Mouse (Mus musculus): ENCODE results near the gene Sqstm1.
"Not testable (repeated sequence)": the region's sequence is repeated elsewhere in the genome, so short reads cannot be mapped to it uniquely, and the experiment has no call there.

Sqstm1 gene

GRCm38 (mm10) chr11:50176351-50176750 is 34.3 kb downstream of the Sqstm1 start:
- in situ Hi-C loops (cut with MboI, MseI) = no loop called here

DNA sequence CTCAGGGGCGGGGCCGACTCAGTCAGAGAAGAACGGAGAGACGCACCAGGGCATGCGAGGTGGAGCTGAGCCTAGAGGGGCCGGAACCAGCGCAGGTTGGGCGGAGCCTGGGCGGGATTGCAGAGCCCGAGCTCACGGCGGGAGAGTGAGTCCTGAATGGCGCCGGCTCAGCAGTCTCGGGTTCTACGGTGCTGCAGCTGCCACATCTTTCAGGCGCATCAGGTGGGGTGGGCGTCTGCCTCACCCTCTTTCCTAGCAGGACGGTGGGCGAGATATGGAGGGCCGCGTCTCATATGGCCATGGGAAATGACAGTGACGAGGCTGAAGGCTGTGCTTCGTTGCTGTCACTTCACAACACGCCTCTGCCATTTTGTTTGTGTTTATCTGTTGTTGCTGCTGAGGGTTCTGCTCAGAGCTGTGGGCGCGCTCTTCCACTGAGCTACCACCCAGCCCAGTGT is 35.9 kb downstream of the Sqstm1 start:
- in situ Hi-C loops (cut with MboI, MseI) = no loop called here

GRCm38 (mm10) chr11:50174111-50174729 is 36.4 kb downstream of the Sqstm1 start, which contains the start of gene Mrnip:
Mrnip (plus strand) TSS chr11:50174444.
- in situ Hi-C loops (cut with MboI, MseI) = not testable (repeated sequence)

- in situ Hi-C loops (cut with MboI, MseI) = no loop called here
Measured at GRCm38 (mm10) chr11:50168352-50168751, 42.3 kb downstream of the Sqstm1 start.

DNA sequence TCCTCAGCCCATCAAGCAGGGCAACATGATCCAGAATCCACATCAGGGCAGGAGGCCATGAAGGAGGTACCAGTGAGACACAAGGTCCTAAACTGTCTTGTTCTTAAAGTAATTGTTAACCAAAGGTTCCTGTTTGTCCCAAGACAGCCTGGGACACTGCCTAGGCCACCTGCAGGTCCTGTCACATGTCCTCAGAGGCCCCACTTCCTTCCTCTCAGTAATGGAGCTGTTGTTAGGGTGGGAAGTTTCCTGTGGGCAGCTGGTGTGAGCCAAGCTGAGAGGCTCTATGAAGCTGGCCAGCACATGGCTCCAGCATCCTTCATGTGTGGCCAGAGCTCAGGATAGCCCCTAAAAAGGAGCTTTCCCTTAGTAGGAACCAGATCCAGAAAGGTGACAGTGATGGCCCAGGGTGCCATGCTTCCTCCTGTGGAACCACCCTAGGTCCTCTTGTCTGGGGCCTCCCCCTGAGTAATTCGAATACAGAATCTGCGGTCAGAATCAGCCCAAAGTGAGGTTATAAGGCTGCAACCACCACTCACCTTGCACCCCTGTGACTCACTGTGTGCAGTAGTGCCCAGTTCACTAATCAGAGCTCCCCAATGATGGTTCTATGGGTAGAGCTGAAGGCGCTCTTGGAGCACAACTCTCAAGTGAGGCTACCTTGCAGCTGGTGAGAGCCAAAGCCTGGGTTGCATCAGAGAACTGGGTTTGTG is 48.1 kb downstream of the Sqstm1 start:
- in situ Hi-C loops (cut with MboI, MseI) = loop anchor here (5.0 kb wide), 1 partner anchor 70 kb away; no protein-coding TSS in a partner anchor

GRCm38 (mm10) chr11:50161578-50162304 is 48.9 kb downstream of the Sqstm1 start:
- in situ Hi-C loops (cut with MboI, MseI) = loop anchor here (5.0 kb wide), 1 partner anchor 71 kb away; no protein-coding TSS in a partner anchor

GRCm38 (mm10) chr11:50159347-50159746 is 51.3 kb downstream of the Sqstm1 start:
- in situ Hi-C loops (cut with MboI, MseI) = no loop called here

DNA sequence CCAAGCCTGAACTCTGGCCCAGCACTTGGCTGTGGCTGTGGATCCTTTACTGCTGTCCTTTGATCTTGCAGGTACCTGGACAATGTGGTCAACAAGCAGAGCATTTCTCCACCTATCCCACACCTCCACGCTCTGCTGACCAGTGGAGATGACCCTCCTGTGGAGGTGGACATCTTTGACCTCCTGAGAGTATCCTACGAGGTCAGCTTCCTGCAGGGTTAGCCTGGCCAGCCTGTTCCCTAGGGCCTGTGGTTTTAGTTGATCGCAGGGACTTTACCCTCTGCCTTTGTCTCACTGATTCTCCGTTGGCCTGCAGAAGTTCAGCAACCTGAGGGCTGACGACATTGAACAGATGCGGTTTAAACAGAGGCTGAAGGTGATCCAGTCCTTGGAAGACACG is 52.3 kb downstream of the Sqstm1 start:
- in situ Hi-C loops (cut with MboI, MseI) = no loop called here

DNA sequence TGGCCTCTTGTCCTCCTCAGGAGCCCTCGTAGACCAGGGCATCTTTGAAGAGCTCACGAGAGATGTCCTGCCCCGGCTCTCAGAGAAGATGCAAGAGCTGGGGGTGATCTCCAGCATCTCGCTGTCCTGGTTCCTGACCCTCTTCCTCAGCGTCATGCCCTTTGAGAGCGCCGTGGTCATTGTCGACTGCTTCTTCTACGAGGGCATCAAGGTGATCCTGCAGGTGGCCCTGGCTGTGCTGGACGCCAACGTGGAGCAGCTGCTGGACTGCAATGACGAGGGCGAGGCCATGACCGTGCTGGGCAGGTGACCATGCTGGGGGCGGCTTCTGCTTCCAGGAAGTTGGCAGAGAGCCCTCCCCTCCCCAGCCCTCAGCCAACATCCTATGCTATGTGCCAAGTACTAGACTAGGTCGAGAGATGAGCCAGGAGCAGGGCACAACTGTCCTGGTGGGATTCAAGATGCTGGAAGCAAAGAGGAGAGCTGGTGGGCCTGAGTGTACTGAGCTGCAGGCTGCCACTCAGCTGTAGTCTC is 53.8 kb downstream of the Sqstm1 start:
- in situ Hi-C loops (cut with MboI, MseI) = no loop called here

- in situ Hi-C loops (cut with MboI, MseI) = no loop called here
Measured at GRCm38 (mm10) chr11:50155785-50156184, 54.8 kb downstream of the Sqstm1 start.

GRCm38 (mm10) chr11:50154777-50155520 is 55.7 kb downstream of the Sqstm1 start:
- in situ Hi-C loops (cut with MboI, MseI) = no loop called here

- in situ Hi-C loops (cut with MboI, MseI) = no loop called here
Measured at GRCm38 (mm10) chr11:50154166-50154565, 56.5 kb downstream of the Sqstm1 start.

DNA sequence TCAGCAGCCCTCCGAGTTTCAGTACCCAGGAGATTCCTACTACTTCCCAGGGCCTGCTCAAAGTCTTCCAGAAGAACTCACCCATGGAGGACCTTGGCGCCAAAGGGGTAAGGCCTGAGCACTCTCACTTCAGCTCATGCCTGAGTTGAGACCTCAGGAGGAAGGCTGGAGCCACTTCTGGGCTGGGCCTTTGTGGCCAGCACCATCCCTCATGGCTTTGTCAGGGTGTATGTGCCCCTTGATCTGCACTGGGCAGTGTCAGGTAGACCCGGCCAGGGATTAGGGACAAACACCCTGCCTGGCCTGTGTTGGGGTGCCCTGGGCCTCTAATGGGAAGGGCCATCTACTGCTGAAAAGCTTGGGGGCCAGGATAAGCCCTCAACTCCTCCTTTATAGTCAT is 59.3 kb downstream of the Sqstm1 start:
- in situ Hi-C loops (cut with MboI, MseI) = no loop called here

- in situ Hi-C loops (cut with MboI, MseI) = no loop called here
Measured at GRCm38 (mm10) chr11:50149603-50150150, 61.0 kb downstream of the Sqstm1 start.

All from regulatory T cell (primary cell).